Mouse (Mus musculus): ENCODE data around the gene 3110082I17Rik. TPM values are rescaled to one million over a fixed set of nuclear protein-coding genes. Genes with fewer than 3 reads are reported as not detected.

Gene 3110082I17Rik
- total and polyA plus RNA-seq, 2 experiments, result 1.6 to 7.4 TPM

GRCm38 (mm10) chr5:139449926-139450325 lies 10.4 kb downstream of the 3110082I17Rik start:
- H3K4me1 ChIP-seq (ENCODE audit: control insufficient read depth, insufficient read depth, low read length), result no peaks in the 10 kb centered on the region
- WGBS, result 81% methylated on average over 4 of the region's 4 CpGs
- H3K4me3 ChIP-seq (ENCODE audit: insufficient read depth, low read depth, low read length), result no peak overlapping the region
- H3K27me3 ChIP-seq (ENCODE audit: control insufficient read depth, insufficient read depth, low read length), result no peaks in the 10 kb centered on the region
- no peak overlapping the region for H3K27ac ChIP-seq (replicated peaks; ENCODE audit: insufficient read depth, low read depth, low read length)
- H3K36me3 ChIP-seq (ENCODE audit: control insufficient read depth, insufficient read depth, low read length), result no peaks in the 10 kb centered on the region
- no peaks in the 10 kb centered on the region for H3K79me2 ChIP-seq (ENCODE audit: control insufficient read depth, insufficient read depth, low read length)
- no peak overlapping the region for H3K9ac ChIP-seq (ENCODE audit: low read depth, low read length)
- DNase-seq (ENCODE audit: extremely low read depth, low read depth, low spot score), result no peak
- TF ChIP-seq CTCF (IDR thresholded peaks at IDR 0.05; ENCODE audit: low read depth, low read length) (no peak), POLR2A (IDR thresholded peaks at IDR 0.05; ENCODE audit: extremely low read depth, insufficient read depth, low read length) (no peak)

- H3K4me1 ChIP-seq (ENCODE audit: control insufficient read depth, insufficient read depth, low read length), result no peaks in the 10 kb centered on the region
- H3K9ac ChIP-seq (ENCODE audit: low read depth, low read length), result no peak overlapping the region
- H3K79me2 ChIP-seq (ENCODE audit: control insufficient read depth, insufficient read depth, low read length), result no peaks in the 10 kb centered on the region
- no peak for DNase-seq (ENCODE audit: extremely low read depth, low read depth, low spot score)
- no peak overlapping the region for H3K27ac ChIP-seq (replicated peaks; ENCODE audit: insufficient read depth, low read depth, low read length)
- no peak for TF ChIP-seq POLR2A (IDR thresholded peaks at IDR 0.05; ENCODE audit: extremely low read depth, insufficient read depth, low read length)
- 73% methylated on average over 5 of the region's 5 CpGs for WGBS
- H3K4me3 ChIP-seq (ENCODE audit: insufficient read depth, low read depth, low read length), result no peak overlapping the region
- no peaks in the 10 kb centered on the region for H3K36me3 ChIP-seq (ENCODE audit: control insufficient read depth, insufficient read depth, low read length)
- H3K27me3 ChIP-seq (ENCODE audit: control insufficient read depth, insufficient read depth, low read length), result no peaks in the 10 kb centered on the region
These were observed 11.1 kb downstream of the 3110082I17Rik start for GRCm38 (mm10) chr5:139449161-139449791.

- H3K36me3 ChIP-seq (ENCODE audit: control insufficient read depth, insufficient read depth, low read length), result no peaks in the 10 kb centered on the region
- H3K4me1 ChIP-seq (ENCODE audit: control insufficient read depth, insufficient read depth, low read length), result no peaks in the 10 kb centered on the region
- DNase-seq (ENCODE audit: extremely low read depth, low read depth, low spot score), result no peak
- TF ChIP-seq POLR2A (IDR thresholded peaks at IDR 0.05; ENCODE audit: extremely low read depth, insufficient read depth, low read length) (no peak), CTCF (IDR thresholded peaks at IDR 0.05; ENCODE audit: low read depth, low read length) (no peak)
- H3K27ac ChIP-seq (replicated peaks; ENCODE audit: insufficient read depth, low read depth, low read length), result no peak overlapping the region
- no peak overlapping the region for H3K4me3 ChIP-seq (ENCODE audit: insufficient read depth, low read depth, low read length)
- no peaks in the 10 kb centered on the region for H3K79me2 ChIP-seq (ENCODE audit: control insufficient read depth, insufficient read depth, low read length)
- no peak overlapping the region for H3K9ac ChIP-seq (ENCODE audit: low read depth, low read length)
- WGBS, result 85% methylated on average over 6 of the region's 6 CpGs
- H3K27me3 ChIP-seq (ENCODE audit: control insufficient read depth, insufficient read depth, low read length), result no peaks in the 10 kb centered on the region
These were observed 12.3 kb downstream of the 3110082I17Rik start for GRCm38 (mm10) chr5:139448025-139448424.

- 92% methylated on average over 8 of the region's 8 CpGs for WGBS
- no peak for DNase-seq (ENCODE audit: extremely low read depth, low read depth, low spot score)
- no peak overlapping the region for H3K9ac ChIP-seq (ENCODE audit: low read depth, low read length)
These were observed 15.1 kb downstream of the 3110082I17Rik start for GRCm38 (mm10) chr5:139445258-139445657.

GRCm38 (mm10) chr5:139442962-139443361 lies 17.4 kb downstream of the 3110082I17Rik start:
- Histone ChIP-seq H3K36me3 (ENCODE audit: control insufficient read depth, insufficient read depth, low read length) (no peaks in the 10 kb centered on the region), H3K27ac (replicated peaks; ENCODE audit: insufficient read depth, low read depth, low read length) (no peak overlapping the region), H3K27me3 (ENCODE audit: control insufficient read depth, insufficient read depth, low read length) (no peaks in the 10 kb centered on the region), H3K79me2 (ENCODE audit: control insufficient read depth, insufficient read depth, low read length) (no peaks in the 10 kb centered on the region), H3K4me1 (ENCODE audit: control insufficient read depth, insufficient read depth, low read length) (no peaks in the 10 kb centered on the region), H3K4me3 (ENCODE audit: insufficient read depth, low read depth, low read length) (no peak overlapping the region), H3K9ac (ENCODE audit: low read depth, low read length) (no peak overlapping the region)
- 81% methylated on average over 4 of the region's 4 CpGs for WGBS
- TF ChIP-seq CTCF (IDR thresholded peaks at IDR 0.05; ENCODE audit: low read depth, low read length) (no peak), POLR2A (IDR thresholded peaks at IDR 0.05; ENCODE audit: extremely low read depth, insufficient read depth, low read length) (no peak)
- DNase-seq (ENCODE audit: extremely low read depth, low read depth, low spot score), result no peak

More at GRCm38 (mm10) chr5:139445258-139445657, 15.1 kb downstream of the 3110082I17Rik start:
- H3K27me3 ChIP-seq (ENCODE audit: control insufficient read depth, insufficient read depth, low read length), result no peaks in the 10 kb centered on the region
- H3K4me3 ChIP-seq (ENCODE audit: insufficient read depth, low read depth, low read length), result no peak overlapping the region
- no peak for TF ChIP-seq POLR2A (IDR thresholded peaks at IDR 0.05; ENCODE audit: extremely low read depth, insufficient read depth, low read length)
- TF ChIP-seq CTCF (IDR thresholded peaks at IDR 0.05; ENCODE audit: low read depth, low read length), result no peak
- no peaks in the 10 kb centered on the region for H3K79me2 ChIP-seq (ENCODE audit: control insufficient read depth, insufficient read depth, low read length)
- no peaks in the 10 kb centered on the region for H3K36me3 ChIP-seq (ENCODE audit: control insufficient read depth, insufficient read depth, low read length)
- H3K27ac ChIP-seq (replicated peaks; ENCODE audit: insufficient read depth, low read depth, low read length), result no peak overlapping the region
- no peaks in the 10 kb centered on the region for H3K4me1 ChIP-seq (ENCODE audit: control insufficient read depth, insufficient read depth, low read length)

- no peaks in the 10 kb centered on the region for H3K4me1 ChIP-seq (ENCODE audit: control insufficient read depth, insufficient read depth, low read length)
- 91% methylated on average over 12 of the region's 12 CpGs for WGBS
- no peaks in the 10 kb centered on the region for H3K36me3 ChIP-seq (ENCODE audit: control insufficient read depth, insufficient read depth, low read length)
- H3K4me3 ChIP-seq (ENCODE audit: insufficient read depth, low read depth, low read length), result no peak overlapping the region
- no peak overlapping the region for H3K9ac ChIP-seq (ENCODE audit: low read depth, low read length)
- H3K79me2 ChIP-seq (ENCODE audit: control insufficient read depth, insufficient read depth, low read length), result no peaks in the 10 kb centered on the region
- H3K27me3 ChIP-seq (ENCODE audit: control insufficient read depth, insufficient read depth, low read length), result no peaks in the 10 kb centered on the region
- no peak overlapping the region for H3K27ac ChIP-seq (replicated peaks; ENCODE audit: insufficient read depth, low read depth, low read length)
- TF ChIP-seq POLR2A (IDR thresholded peaks at IDR 0.05; ENCODE audit: extremely low read depth, insufficient read depth, low read length), result no peak
- TF ChIP-seq CTCF (IDR thresholded peaks at IDR 0.05; ENCODE audit: low read depth, low read length), result no peak
- DNase-seq (ENCODE audit: extremely low read depth, low read depth, low spot score), result no peak
These were observed 17.9 kb downstream of the 3110082I17Rik start for GRCm38 (mm10) chr5:139442428-139442827.
